Mouse (Mus musculus): ENCODE results near the gene Gm21992.

The Gm21992 gene

GRCm38 (mm10) chr19:4712156-4712780 lies 99.1 kb downstream of the Gm21992 start:
- CTCF ChIA-PET = no interaction called here

GRCm38 (mm10) chr19:4711601-4712155 lies 99.7 kb downstream of the Gm21992 start:
- CTCF ChIA-PET = no interaction called here

DNA sequence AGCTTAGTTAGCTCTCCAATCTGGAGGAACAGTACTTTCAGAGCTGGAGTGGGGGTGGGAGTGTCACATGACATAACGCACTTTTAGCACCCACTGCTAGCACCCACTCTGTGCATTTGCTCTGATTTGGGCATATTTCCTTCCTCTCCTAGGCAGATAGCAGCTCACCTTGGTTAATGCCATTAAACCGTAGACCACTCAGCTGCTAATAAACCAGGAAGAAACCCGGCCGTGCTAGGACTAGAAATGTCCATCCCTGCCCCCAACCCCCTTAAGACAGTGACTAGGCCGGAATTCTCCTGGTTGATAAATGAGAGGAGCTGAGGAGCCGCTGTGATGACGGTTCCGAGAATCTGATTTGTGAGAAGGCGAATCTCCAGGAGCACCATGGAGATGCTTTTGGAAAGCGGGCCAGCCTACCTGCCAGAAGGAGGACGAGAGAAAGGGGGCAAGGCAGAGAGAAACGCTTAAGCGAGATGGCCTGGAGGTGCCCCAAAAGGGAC lies 100.3 kb downstream of the Gm21992 start, which contains the start of gene Sptbn2:
Gene Sptbn2, plus strand, starts transcription at position 70 of the 503 bp plus-strand sequence.
- CTCF ChIA-PET = no interaction called here

DNA sequence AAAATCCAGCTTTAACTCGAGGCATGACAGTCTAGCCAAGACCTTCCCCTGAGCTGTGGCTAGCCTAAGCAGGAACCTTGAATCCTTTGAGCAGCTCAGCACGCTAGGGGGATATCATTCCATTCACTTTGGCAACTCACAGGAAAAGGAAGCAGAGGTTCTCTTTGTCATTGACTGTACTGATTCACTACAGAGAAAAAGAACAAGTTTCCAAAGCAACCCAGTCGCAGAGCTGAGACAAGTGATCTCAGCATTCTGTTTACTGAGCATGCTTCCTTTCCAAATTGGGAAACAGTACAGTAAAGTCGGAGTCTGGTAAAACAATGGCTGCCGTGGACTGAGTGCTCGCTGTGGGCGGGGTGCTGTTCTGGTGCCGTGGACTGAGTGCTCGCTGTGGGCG lies 102.6 kb downstream of the Gm21992 start:
- CTCF ChIA-PET = no interaction called here

GRCm38 (mm10) chr19:4701221-4701620 lies 110.2 kb downstream of the Gm21992 start:
- CTCF ChIA-PET = no interaction called here

DNA sequence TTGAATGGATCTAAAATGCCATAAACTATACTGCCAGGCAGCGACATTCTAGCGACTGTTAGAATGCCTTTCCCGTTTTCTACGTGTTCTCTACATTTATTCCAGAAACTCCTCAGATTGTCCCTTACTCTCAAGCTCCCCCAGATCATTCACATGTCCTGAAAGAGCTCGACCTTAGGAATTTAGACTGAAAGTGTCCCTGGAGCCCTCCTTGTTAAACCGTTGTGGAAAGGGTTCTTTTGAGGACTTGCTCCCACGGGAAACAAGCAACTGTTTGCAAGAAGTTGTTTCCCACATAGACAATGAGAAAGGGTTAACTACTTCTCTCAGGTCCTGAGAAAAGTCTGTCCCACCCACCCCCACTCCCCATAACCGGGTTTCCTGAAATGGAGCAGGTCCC lies 110.8 kb downstream of the Gm21992 start:
- CTCF ChIA-PET = no interaction called here

GRCm38 (mm10) chr19:4699821-4700220 lies 111.6 kb downstream of the Gm21992 start:
- CTCF ChIA-PET = no interaction called here

GRCm38 (mm10) chr19:4698856-4699255 lies 112.6 kb downstream of the Gm21992 start:
- CTCF ChIA-PET = no interaction called here

- CTCF ChIA-PET = interaction anchor here (0.5 kb wide), 1 partner anchor 365 kb away, joined by 4 read pairs; no protein-coding TSS in a partner anchor
These were observed 113.2 kb downstream of the Gm21992 start, which contains the start of gene Gm960 for GRCm38 (mm10) chr19:4698205-4698677. Gene Gm960 (minus strand): TSS chr19:4698668.

DNA sequence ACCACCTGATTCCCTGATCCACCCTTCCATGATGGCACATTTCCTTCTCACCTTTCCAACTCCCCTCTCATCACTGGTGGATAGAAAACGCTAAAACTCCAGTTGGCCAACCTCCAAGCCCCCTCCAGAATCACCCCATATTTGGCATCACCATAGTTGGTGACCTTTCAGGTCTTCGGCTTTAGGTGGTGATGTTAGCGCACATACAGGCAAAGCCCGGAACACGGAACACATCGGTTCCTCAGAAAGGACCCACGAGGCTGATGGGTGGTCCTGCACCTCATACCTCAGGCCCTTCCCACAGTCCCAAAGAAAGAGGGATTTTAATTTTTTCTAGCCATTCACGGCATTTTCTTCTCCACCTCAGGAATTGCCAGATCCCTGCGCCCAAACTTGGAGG lies 113.7 kb downstream of the Gm21992 start:
- CTCF ChIA-PET = interaction anchor here (0.5 kb wide), 1 partner anchor 365 kb away, joined by 4 read pairs; no protein-coding TSS in a partner anchor

DNA sequence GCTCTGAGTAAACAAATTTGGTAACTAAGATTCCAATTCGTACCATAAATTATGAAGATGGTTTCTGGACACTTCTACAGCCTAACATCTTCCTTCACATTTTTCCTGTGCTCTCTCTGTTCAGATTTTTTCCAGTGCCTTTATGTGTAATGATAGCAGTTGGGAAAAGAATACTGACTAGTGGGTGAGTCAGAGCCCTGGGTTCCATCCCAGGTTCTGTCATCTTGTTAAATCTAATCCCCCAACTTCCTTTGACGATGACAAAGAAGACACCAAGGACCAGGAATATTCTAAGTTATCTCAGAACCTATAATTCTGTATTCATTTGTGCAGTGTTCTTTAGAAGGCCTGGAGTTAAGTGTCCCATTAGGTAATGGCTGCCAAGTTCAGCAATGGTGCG lies 114.3 kb downstream of the Gm21992 start:
- CTCF ChIA-PET = interaction anchor here (0.6 kb wide), 1 partner anchor 1108 kb away, joined by 3 read pairs; no protein-coding TSS in a partner anchor

DNA sequence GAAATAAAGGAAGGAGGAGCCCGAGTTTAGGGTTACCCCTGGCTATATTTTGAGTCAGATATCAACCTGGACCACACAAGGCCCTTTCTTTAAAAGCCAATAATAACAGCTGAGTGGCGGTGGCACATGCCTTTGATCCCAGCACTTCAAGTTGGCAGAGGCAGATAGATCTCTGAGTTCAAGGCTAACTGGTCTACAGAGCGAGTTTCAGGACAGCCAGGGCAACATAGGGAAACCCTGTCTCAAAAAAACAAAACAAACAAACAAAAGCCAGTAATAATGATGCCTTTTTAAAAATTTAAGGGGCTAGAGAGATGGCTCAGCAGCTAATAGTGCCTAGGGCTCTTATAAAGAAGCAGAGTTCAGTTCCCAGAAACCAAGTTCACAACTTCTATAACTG lies 117.1 kb downstream of the Gm21992 start:
- CTCF ChIA-PET = no interaction called here

Data from spleen, embryonic (tissue).